Mouse (Mus musculus) hindbrain, embryonic 14.5 days (tissue): ENCODE data around the gene Pbsn. TPM values are rescaled to one million over a fixed set of nuclear protein-coding genes. Genes with fewer than 3 reads are reported as not detected.

Experiments used
- ATAC-seq: fragments of 200-750 bp; cut with Nextera tagmentation; 2 replicates; pipeline ENCODE4 v1.8.0; 2017; ENCODE audit warnings: moderate number of reproducible peaks, mild to moderate bottlenecking, moderate TSS enrichment, moderate library complexity; ENCODE audit not compliant: low FRiP score
- DNase-seq: peaks from one replicate; pipeline ENCODE4 v3.0.0-alpha.2; 2015; ENCODE audit warnings: low spot score
- H3K27ac ChIP-seq: fragments of 300-500 bp; sonication (generic); 2 replicates; pipeline ENCODE4 v1.5.1; 2014; ENCODE audit warnings: mild to moderate bottlenecking, moderate library complexity
- H3K27me3 ChIP-seq: fragments of 300-500 bp; sonication (generic); 2 replicates; pipeline ENCODE4 v1.6.1; 2014; ENCODE audit warnings: mild to moderate bottlenecking, low read length, mixed read lengths; ENCODE audit not compliant: control insufficient read depth, insufficient read depth
- H3K36me3 ChIP-seq: fragments of 300-500 bp; sonication (generic); replicated peaks from 2 replicates; pipeline ENCODE4 v1.6.1; 2014; ENCODE audit not compliant: control insufficient read depth, insufficient read depth
- H3K4me1 ChIP-seq: fragments of 300-500 bp; sonication (generic); replicated peaks from 2 replicates; pipeline ENCODE4 v1.6.1; 2014; ENCODE audit warnings: antibody characterized with exemption, low read length, mixed read lengths; ENCODE audit not compliant: control insufficient read depth, insufficient read depth
- H3K4me2 ChIP-seq: fragments of 300-500 bp; sonication (generic); replicated peaks from 2 replicates; pipeline ENCODE4 v1.6.1; 2014; ENCODE audit warnings: mild to moderate bottlenecking, moderate library complexity
- H3K4me3 ChIP-seq: fragments of 300-500 bp; sonication (generic); replicated peaks from 2 replicates; pipeline ENCODE4 v1.5.1; 2014; ENCODE audit warnings: mild to moderate bottlenecking, low read length
- H3K9ac ChIP-seq: fragments of 300-500 bp; sonication (generic); 2 replicates; pipeline ENCODE4 v1.6.1; 2014
- H3K9me3 ChIP-seq: fragments of 300-500 bp; sonication (generic); 2 replicates; pipeline ENCODE4 v1.6.1; 2016; ENCODE audit warnings: low read length; ENCODE audit not compliant: control insufficient read depth
- WGBS: fragments of 180-500 bp; shearing (Covaris S2); extraction: QIAGEN DNeasy Blood & Tissue Kit; methylation state at CpG from one replicate; pipeline ENCODE4 v1.1.7; 2014; 5-methylcytosine and 5-hydroxymethylcytosine counted together
- polyA plus RNA-seq: library from polyadenylated mRNA; unstranded; fragments of >200 nt; fragmentation: Nextera tagmentation; extraction: Ambion mirVana; gene quantifications from 2 replicates; pipeline ENCODE4 v1.2.1, GENCODE M21; 2014

The Pbsn gene
- polyA plus RNA-seq, 1 experiment from 2014 or later = not detected

- peak overlapping the region; percentile 62 for H3K4me3 ChIP-seq
- H3K27ac ChIP-seq = no peak overlapping the region
- H3K9ac ChIP-seq = peak overlapping the region; percentile 74; the same call in 1 of the 2 replicates
- peaks cover 10% of the 10 kb centered on the region for H3K4me1 ChIP-seq
- DNase-seq (no peak), ATAC-seq (no peak)
- no peaks in the 10 kb centered on the region for H3K27me3 ChIP-seq
- no peaks in the 10 kb centered on the region for H3K36me3 ChIP-seq
- no peaks in the 10 kb centered on the region for H3K9me3 ChIP-seq
- WGBS = 68% methylated on average over 1 of the region's 1 CpGs
- H3K4me2 ChIP-seq = peak overlapping the region; percentile 73
Observed at GRCm38 (mm10) chrX:77796916-77797315, 56.5 kb downstream of the Pbsn start.

DNA sequence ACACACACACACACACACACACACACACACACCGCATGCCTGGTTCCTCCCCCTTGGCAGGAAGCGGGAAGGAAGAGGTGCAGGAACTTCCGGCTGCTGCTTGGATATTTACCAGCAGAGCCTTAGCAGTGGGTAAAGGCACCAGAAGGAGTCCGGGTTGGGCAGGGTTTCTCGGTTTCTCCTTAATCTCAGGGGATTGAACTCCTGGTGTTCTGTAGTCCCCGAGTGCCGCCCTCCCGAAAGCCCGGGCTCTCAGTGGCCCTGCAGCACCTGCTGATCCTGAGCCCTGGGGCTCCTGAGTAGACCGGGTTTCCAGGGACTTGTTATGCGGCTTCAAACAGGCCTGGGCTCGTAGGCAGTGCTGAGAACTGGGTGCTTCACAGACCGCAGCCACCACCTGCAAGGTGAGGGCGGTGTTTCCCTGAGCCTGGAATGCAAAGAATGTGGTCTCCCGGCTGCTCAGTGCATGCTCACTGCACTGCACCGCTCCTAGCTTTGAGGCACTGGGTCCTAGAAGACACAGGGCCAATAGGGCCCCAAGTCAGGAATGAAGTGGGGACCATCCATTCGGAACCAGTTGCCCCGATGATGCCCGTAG, 57.1 kb downstream of the Pbsn start, which contains the start of gene Prkx:
TSS of gene Prkx (minus strand) at position 41 of the 598 bp plus-strand sequence.
- DNase-seq = peak; percentile 54
- peak within 1 kb of the TSS; percentile 82 for H3K27ac ChIP-seq
- H3K4me1 ChIP-seq = peaks cover 10% of the 10 kb centered on the region

DNA sequence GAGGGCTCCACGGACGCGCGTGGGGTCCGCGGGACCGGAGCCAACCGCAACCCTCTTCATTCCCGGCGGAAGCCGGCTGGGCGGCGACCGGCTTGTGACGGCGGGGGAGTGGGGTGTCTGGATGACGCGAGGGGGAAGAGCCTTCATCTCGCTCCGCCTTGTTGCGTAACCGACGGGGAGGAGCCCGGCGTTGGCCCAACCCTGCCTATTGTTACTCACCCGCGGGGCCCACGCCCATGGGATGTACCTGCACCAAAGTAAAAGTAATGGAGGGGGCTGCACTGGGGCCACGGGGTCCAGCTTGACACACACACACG, 57.6 kb downstream of the Pbsn start:
- ATAC-seq (peak; percentile 98), DNase-seq (peak; percentile 81)
- peaks cover 10% of the 10 kb centered on the region for H3K4me1 ChIP-seq
- WGBS = 25% methylated on average over 27 of the region's 30 CpGs
- peak overlapping the region; percentile 74 for H3K9ac ChIP-seq
- H3K27me3 ChIP-seq = no peaks in the 10 kb centered on the region
- no peaks in the 10 kb centered on the region for H3K9me3 ChIP-seq
- peak overlapping the region; percentile 73 for H3K4me2 ChIP-seq
- peak overlapping the region; percentile 62 for H3K4me3 ChIP-seq
- no peaks in the 10 kb centered on the region for H3K36me3 ChIP-seq
- peak overlapping the region; percentile 82 for H3K27ac ChIP-seq

More for the DNA sequence above, 57.1 kb downstream of the Pbsn start, which contains the start of gene Prkx:
- Histone ChIP-seq H3K36me3 (no peaks in the 10 kb centered on the region), H3K4me3 (peak within 1 kb of the TSS; percentile 62), H3K27me3 (no peaks in the 10 kb centered on the region), H3K4me2 (peak within 1 kb of the TSS; percentile 73), H3K9ac (peak within 1 kb of the TSS; percentile 74), H3K9me3 (no peaks in the 10 kb centered on the region)
- 31% methylated on average over 18 of the region's 19 CpGs for WGBS
- peak; percentile 89 for ATAC-seq

DNA sequence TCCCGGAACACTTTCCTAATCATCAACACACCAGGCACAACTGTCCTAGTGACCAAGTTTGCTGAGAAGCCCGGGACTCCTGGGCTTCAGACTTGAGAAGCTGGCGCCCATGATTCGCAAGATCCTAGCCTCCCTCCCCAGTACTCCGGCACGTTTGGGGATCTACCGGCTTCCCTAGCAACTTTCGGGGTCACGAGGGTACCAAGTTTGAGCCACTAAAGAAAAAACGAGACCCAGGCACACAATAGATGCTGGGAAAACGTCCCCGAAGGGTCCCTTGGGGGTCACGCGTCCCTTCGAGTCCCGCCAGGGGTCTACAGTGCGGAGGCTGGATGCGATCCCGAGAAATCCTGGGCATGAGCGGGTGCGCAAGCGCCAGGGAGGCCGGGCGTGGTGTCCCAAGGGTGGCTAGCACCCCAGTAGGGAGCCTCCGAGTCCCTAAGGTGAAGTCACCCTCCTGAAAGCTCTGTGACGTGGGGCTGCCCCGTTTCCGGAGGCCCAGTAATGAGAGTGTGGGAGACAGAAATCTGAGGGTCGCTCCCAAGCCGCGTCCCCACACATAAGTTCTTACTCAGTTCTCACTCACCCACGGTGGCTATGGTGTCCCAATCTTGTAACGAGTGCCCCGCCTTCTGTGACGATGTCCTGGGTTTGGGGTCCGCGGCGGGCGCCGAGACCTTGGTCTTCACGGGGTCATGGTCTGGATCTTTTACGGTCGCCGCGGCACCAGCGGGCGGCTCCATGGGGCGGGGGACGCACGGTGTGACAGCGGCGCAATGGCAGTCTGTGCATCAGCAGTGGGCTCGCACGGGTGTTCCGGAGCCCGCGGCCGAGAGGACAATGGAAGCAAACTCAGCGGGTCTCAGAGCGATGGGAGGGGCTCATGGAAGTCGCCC, 58.2 kb downstream of the Pbsn start:
- Histone ChIP-seq H3K9me3 (no peaks in the 10 kb centered on the region), H3K9ac (peak overlapping the region; percentile 74), H3K27me3 (no peaks in the 10 kb centered on the region), H3K4me3 (peak overlapping the region; percentile 62), H3K4me2 (peak overlapping the region; percentile 61), H3K4me1 (peaks cover 10% of the 10 kb centered on the region), H3K36me3 (no peaks in the 10 kb centered on the region), H3K27ac (peak overlapping the region; percentile 82)
- DNase-seq (no peak), ATAC-seq (peak; percentile 84)
- 19% methylated on average over 61 of the region's 61 CpGs for WGBS

DNA sequence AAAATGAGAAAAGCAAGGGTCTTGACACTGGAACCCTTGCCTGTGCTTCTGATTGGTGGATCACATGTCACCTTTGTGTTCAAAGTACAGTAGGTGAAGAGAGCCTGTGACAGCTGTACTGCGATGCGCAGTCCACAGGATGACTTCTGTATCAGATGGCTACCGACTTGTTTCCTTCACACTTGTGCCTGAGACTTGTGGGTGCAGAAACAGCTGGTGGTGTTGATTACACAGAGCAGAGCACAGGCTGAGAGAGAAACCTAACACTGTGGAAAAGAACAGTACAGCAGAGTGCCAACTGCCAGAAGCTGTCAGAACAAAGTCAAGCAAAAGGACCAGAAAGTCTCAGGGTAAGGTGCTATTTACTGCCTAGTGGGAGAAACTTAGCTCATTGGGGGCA, 64.7 kb downstream of the Pbsn start:
- ATAC-seq (no peak), DNase-seq (no peak)
- Histone ChIP-seq H3K4me3 (no peak overlapping the region), H3K4me1 (peaks cover 3% of the 10 kb centered on the region), H3K4me2 (no peak overlapping the region), H3K9me3 (no peaks in the 10 kb centered on the region), H3K9ac (no peak overlapping the region), H3K27me3 (no peaks in the 10 kb centered on the region), H3K36me3 (peaks cover 22% of the 10 kb centered on the region), H3K27ac (no peak overlapping the region)
- 95% methylated on average over 3 of the region's 3 CpGs for WGBS

Other genes starting within 250 kb of the Pbsn start
- gene Prkx, start 57.3 kb downstream of the Pbsn start, polyA plus RNA-seq = 25.4 and 25.6 TPM in 2 replicates
- not detected in 2 replicates for gene Gm14744, start 11.1 kb upstream of the Pbsn start, polyA plus RNA-seq
- not detected in 2 replicates for gene 5430402E10Rik, start 71.4 kb upstream of the Pbsn start, polyA plus RNA-seq
- gene Obp1a, start 237.8 kb upstream of the Pbsn start, polyA plus RNA-seq = not detected in 2 replicates